Mouse (Mus musculus) spleen, adult 2 months (tissue): ENCODE data around the gene Atp5e. TPM values are rescaled to one million over a fixed set of nuclear protein-coding genes. Genes with fewer than 3 reads are reported as not detected.

Source experiments
- DNase-seq, 2 experiments: peaks; one replicate each; pipeline versions ENCODE4 v3.0.0 to v3.0.0-alpha.2; 2012 to 2021; ENCODE audit warnings: low spot score in 2 of 2, low read depth in 1 of 2
- H3K27ac ChIP-seq: fragments of 200-500 bp; 2 replicates; pipeline ENCODE4 v1.5.1; 2012; ENCODE audit warnings: low read length, inconsistent platforms; ENCODE audit not compliant: insufficient read depth
- H3K27me3 ChIP-seq: fragments of 200-500 bp; 2 replicates; pipeline ENCODE4 v1.6.1; 2012; ENCODE audit warnings: mild to moderate bottlenecking, moderate library complexity, low read length, inconsistent platforms; ENCODE audit not compliant: control insufficient read depth, insufficient read depth
- H3K36me3 ChIP-seq: fragments of 200-500 bp; 2 replicates; pipeline ENCODE4 v1.6.1; 2012; ENCODE audit warnings: mild to moderate bottlenecking, low read length, inconsistent platforms; ENCODE audit not compliant: control insufficient read depth, insufficient read depth
- H3K4me1 ChIP-seq: fragments of 200-500 bp; 2 replicates; pipeline ENCODE4 v1.6.1; 2011; ENCODE audit warnings: inconsistent platforms; ENCODE audit not compliant: control insufficient read depth, insufficient read depth, insufficient read length
- H3K4me3 ChIP-seq: fragments of 200-500 bp; 2 replicates; pipeline ENCODE4 v1.5.1; 2011; ENCODE audit warnings: mild to moderate bottlenecking, inconsistent platforms; ENCODE audit not compliant: insufficient read depth, insufficient read length; ENCODE audit errors: extremely low read depth
- CTCF ChIP-seq: fragments of 200-500 bp; IDR thresholded peaks from 2 replicates; pipeline ENCODE4 v1.5.1; 2011; ENCODE audit warnings: mild to moderate bottlenecking, inconsistent platforms; ENCODE audit not compliant: insufficient read depth, insufficient read length, insufficient replicate concordance; ENCODE audit errors: extremely low read depth
- POLR2A ChIP-seq: fragments of 200-500 bp; IDR thresholded peaks from 2 replicates; pipeline ENCODE4 v1.6.1; 2011; ENCODE audit warnings: low read depth, low read length, inconsistent platforms
- WGBS: fragments of 180-500 bp; shearing (Covaris S2); methylation state at CpG from one replicate; pipeline ENCODE4 v1.1.7; 2018; 5-methylcytosine and 5-hydroxymethylcytosine counted together
- polyA plus RNA-seq: library from polyadenylated mRNA; depleted of rRNA; stranded (reverse); fragments of >200 nt; gene quantifications from 2 replicates; pipeline ENCODE4 v1.2.3, GENCODE M21; 2012

Gene Atp5e
- polyA plus RNA-seq, 1 experiment = 183 TPM

- no peak overlapping the region for H3K4me3 ChIP-seq
- DNase-seq = no peak
- TF ChIP-seq CTCF (peak; percentile 30; the same call in 1 of the 2 replicates), POLR2A (no peak)
- H3K36me3 ChIP-seq = no peaks in the 10 kb centered on the region
- no peak overlapping the region for H3K27ac ChIP-seq
- H3K4me1 ChIP-seq = no peaks in the 10 kb centered on the region
- 66% methylated on average over 7 of the region's 7 CpGs for WGBS
- H3K27me3 ChIP-seq = no peaks in the 10 kb centered on the region
These were observed 10.2 kb downstream of the Atp5e start for GRCm38 (mm10) chr2:174453681-174454080.

DNA sequence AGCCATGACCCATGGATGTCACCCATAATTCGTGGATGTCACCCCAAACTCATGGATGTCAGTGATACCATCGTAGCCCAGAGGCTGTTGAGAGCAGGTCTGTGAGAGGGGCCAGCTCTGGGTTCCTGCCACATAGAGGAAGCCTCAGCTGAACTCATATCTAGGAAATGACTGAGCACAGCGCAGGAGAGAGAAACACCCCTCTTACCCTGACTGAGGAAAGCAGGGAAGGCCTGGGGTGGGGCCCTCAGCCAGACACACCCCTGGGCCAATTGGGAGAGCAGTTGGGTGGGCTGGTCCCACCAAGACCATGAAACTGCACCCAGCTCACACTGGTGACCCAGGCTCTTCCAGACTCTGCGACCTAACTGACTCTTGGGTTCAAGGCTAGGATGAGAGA lies 13.6 kb downstream of the Atp5e start, which contains the start of gene Tubb1:
Tubb1 (plus strand) TSS at position 343 of the 400 bp plus-strand sequence.
- DNase-seq = no peak
- TF ChIP-seq POLR2A (no peak), CTCF (no peak)
- H3K27me3 ChIP-seq = no peaks in the 10 kb centered on the region
- 45% methylated on average over 4 of the region's 4 CpGs for WGBS
- H3K4me3 ChIP-seq = no peak within 1 kb of the TSS
- no peak within 1 kb of the TSS for H3K27ac ChIP-seq
- H3K36me3 ChIP-seq = no peaks in the 10 kb centered on the region
- H3K4me1 ChIP-seq = no peaks in the 10 kb centered on the region

DNA sequence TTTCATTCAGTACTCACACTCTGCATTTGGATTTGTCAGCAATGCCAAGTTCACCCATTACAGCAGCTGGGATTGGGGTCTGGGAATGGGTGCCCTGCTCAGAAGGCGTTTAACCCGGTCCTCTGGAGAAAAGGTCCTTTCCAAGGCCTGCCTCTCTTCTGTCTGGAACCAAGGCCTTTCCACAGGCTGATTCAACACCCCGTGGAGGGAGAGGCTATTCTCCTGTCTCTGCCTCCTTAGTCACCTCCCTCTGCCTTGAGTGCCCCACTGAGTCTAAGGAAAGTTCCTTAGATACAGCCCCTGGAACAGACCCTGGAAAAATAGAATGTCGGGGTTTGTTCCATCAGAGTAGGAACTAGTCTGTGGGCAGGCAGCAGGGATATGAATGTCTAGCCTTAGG lies 15.5 kb downstream of the Atp5e start:
- Histone ChIP-seq H3K4me1 (no peaks in the 10 kb centered on the region), H3K27me3 (no peaks in the 10 kb centered on the region), H3K36me3 (no peaks in the 10 kb centered on the region), H3K4me3 (no peak overlapping the region), H3K27ac (no peak overlapping the region)
- 86% methylated on average over 4 of the region's 4 CpGs for WGBS
- no peak for DNase-seq
- no peak for TF ChIP-seq CTCF

- Histone ChIP-seq H3K36me3 (no peaks in the 10 kb centered on the region), H3K27me3 (no peaks in the 10 kb centered on the region), H3K27ac (no peak overlapping the region), H3K4me1 (no peaks in the 10 kb centered on the region), H3K4me3 (no peak overlapping the region)
- no peak for DNase-seq
- 89% methylated on average over 8 of the region's 8 CpGs for WGBS
- TF ChIP-seq CTCF (no peak), POLR2A (no peak)
These were observed 17.0 kb downstream of the Atp5e start for GRCm38 (mm10) chr2:174446905-174447304.

GRCm38 (mm10) chr2:174446492-174446891 lies 17.4 kb downstream of the Atp5e start:
- DNase-seq = no peak
- no peak for TF ChIP-seq POLR2A
- TF ChIP-seq CTCF = no peak
- no peak overlapping the region for H3K4me3 ChIP-seq
- H3K4me1 ChIP-seq = no peaks in the 10 kb centered on the region
- H3K36me3 ChIP-seq = no peaks in the 10 kb centered on the region
- 83% methylated on average over 7 of the region's 7 CpGs for WGBS
- H3K27me3 ChIP-seq = no peaks in the 10 kb centered on the region
- H3K27ac ChIP-seq = no peak overlapping the region

DNA sequence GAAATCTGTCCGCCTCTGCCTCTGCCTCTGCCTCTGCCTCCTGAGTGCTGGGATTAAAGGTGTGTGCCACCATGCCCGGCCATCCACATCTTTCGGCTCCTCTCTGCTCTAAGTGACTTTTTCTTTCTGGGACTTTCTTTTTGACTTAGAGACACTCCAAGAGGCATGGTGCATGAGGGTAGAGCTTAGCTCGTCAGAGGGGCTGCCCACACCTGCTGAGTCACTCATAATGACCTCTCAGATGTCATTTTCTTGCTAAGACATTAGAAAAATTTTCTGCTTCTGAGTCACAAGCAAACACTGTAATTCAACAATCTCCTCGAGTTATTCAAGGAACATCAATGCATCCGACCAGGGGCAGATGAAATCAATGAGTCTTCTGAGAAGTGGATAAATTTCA lies 18.9 kb downstream of the Atp5e start:
- peaks cover 2% of the 10 kb centered on the region; the same call in 1 of the 2 replicates for H3K4me1 ChIP-seq
- no peak overlapping the region for H3K4me3 ChIP-seq
- no peak for DNase-seq
- no peaks in the 10 kb centered on the region for H3K36me3 ChIP-seq
- WGBS = 80% methylated on average over 6 of the region's 6 CpGs
- no peak for TF ChIP-seq CTCF
- TF ChIP-seq POLR2A = no peak
- no peak overlapping the region for H3K27ac ChIP-seq
- H3K27me3 ChIP-seq = no peaks in the 10 kb centered on the region

GRCm38 (mm10) chr2:174444359-174444758 lies 19.5 kb downstream of the Atp5e start:
- Histone ChIP-seq H3K4me1 (peaks cover 8% of the 10 kb centered on the region; the same call in 1 of the 2 replicates), H3K36me3 (no peaks in the 10 kb centered on the region), H3K4me3 (no peak overlapping the region), H3K27me3 (no peaks in the 10 kb centered on the region), H3K27ac (no peak overlapping the region)
- DNase-seq = no peak
- WGBS = 78% methylated on average over 7 of the region's 7 CpGs
- TF ChIP-seq CTCF (no peak), POLR2A (no peak)

DNA sequence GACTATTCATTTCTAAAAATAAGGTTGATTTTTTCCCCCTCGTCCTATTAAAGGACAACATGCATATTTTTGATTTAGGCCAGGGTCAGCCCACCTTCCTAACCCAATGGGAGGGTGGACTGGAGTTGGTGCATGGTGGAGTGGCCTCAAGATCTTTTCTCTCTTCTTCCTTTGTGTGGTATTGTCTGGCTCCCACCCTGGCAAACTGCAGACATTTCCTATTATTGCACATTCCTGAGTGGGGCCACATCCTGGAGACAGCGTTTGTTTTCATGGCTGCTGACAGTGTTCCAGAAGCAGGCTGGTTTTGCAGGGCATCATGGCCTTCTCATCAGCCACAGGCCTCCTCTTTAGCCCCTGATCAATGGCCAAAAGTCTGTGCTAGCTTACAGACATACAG lies 20.9 kb downstream of the Atp5e start:
- Histone ChIP-seq H3K4me1 (peaks cover 10% of the 10 kb centered on the region; the same call in 1 of the 2 replicates), H3K36me3 (no peaks in the 10 kb centered on the region), H3K27ac (no peak overlapping the region), H3K27me3 (no peaks in the 10 kb centered on the region), H3K4me3 (no peak overlapping the region)
- DNase-seq = no peak
- TF ChIP-seq CTCF (no peak), POLR2A (no peak)
- WGBS = 68% methylated on average over 2 of the region's 2 CpGs
